Mouse (Mus musculus): ENCODE results near the gene Gm16434. TPM values are rescaled to one million over a fixed set of nuclear protein-coding genes. Genes with fewer than 3 reads are reported as not detected.
"Not testable (repeated sequence)": the region's sequence is repeated elsewhere in the genome, so short reads cannot be mapped to it uniquely, and the experiment has no call there.

The Gm16434 gene
- not detected for total RNA-seq (2021)

DNA sequence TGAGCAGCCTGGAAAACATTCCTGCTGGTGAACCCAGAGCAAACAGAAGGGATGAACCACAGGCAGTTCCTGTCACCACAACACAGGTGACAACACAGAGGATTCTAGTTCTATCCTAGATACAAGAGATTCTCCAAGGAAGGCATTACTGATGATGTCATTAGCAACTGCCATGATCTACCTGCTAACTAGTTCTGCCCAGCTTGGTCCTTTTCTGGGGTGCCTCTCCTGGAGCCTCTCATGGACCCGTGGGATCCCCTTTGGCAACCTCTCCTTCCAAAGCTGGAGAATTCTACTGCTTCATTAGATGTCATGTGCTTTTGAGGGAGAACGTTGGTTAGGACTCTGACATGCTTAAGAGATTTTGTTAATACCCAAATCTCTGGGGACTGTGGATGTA is at the start of gene Gm16434:
Gene Gm16434 (minus strand): TSS at position 101 of the 400 bp plus-strand sequence.
- intact Hi-C loops (cut with DNase I); DNase-seq (ENCODE audit: extremely low spot score in 1 of 2, low spot score in 2 of 2): not testable (repeated sequence)

DNA sequence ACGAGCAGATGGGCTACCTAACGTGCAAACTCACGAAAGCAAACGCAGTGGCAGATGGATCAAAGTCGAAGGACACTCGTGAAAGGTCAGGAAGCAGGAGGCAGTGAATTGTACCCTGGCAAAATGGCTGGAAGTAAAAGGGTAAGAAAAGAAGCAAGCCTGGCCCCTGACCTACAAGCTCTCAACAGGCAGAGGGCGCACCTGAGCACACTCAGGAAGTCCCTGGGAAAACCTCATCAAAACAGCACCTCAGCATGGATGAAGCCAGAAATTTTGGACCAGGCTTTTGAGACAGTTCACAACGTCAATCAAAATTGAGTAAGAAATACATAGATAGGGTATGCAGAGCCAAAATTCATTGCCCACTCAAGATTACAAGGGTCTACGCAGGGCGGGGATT is 49.2 kb upstream of the Gm16434 start:
- intact Hi-C loops (cut with DNase I) = not testable (repeated sequence)
- peak in 1 of 2 experiments; percentile 1 for DNase-seq (ENCODE audit: extremely low spot score in 1 of 2, low spot score in 2 of 2)

- peak; percentile 3 to 9 for DNase-seq (ENCODE audit: extremely low spot score in 1 of 2, low spot score in 2 of 2)
- intact Hi-C loops (cut with DNase I) = not testable (repeated sequence)
Measured at GRCm38 (mm10) chr14:7200070-7200469, 5.7 kb upstream of the Gm16434 start.

- peak in 1 of 2 experiments; percentile 11 for DNase-seq (ENCODE audit: extremely low spot score in 1 of 2, low spot score in 2 of 2)
- intact Hi-C loops (cut with DNase I) = not testable (repeated sequence)
Measured at GRCm38 (mm10) chr14:7174483-7174971, 19.8 kb downstream of the Gm16434 start, which contains the start of gene Gm3512. Gene Gm3512, minus strand, starts transcription at chr14:7174533.

Other genes starting within 250 kb of the Gm16434 start
- not detected for gene Gm6356, start 220.7 kb downstream of the Gm16434 start, total RNA-seq (2021)
- gene Gm10406, start 167.1 kb downstream of the Gm16434 start, total RNA-seq (2021) = 1 to 10 TPM in 1 of 2 experiments, under 1 TPM in 1; 0.84 to 1.5 TPM
- not detected for gene Gm3685, start 149.6 kb downstream of the Gm16434 start, total RNA-seq (2021)
- 1 to 10 TPM; 5.3 to 6.8 TPM for gene Gm3696, start 93.9 kb downstream of the Gm16434 start, total RNA-seq (2021)
- gene Gm6676, start 69.1 kb downstream of the Gm16434 start, total RNA-seq (2021) = not detected
- gene Gm3512, start 20.0 kb downstream of the Gm16434 start, total RNA-seq (2021) = 1 to 10 TPM; 1.0 to 1.8 TPM
- not detected for gene Gm3727, start 70.2 kb upstream of the Gm16434 start, total RNA-seq (2021)
- 1 to 10 TPM; 1.3 to 2.3 TPM for gene Gm3739, start 120.5 kb upstream of the Gm16434 start, total RNA-seq (2021)
- not detected for gene Gm5797, start 137.9 kb upstream of the Gm16434 start, total RNA-seq (2021)
- gene Gm8374, start 170.6 kb upstream of the Gm16434 start, total RNA-seq (2021) = not detected

Data from left cerebral cortex, postnatal 10 days (tissue).